Mouse (Mus musculus) brain, embryonic 18.5 days (tissue): ENCODE data around the gene Ndufa3.
"Not testable (repeated sequence)": the region's sequence is repeated elsewhere in the genome, so short reads cannot be mapped to it uniquely, and the experiment has no call there.

Experiments
- DNase-seq: peaks from one replicate; pipeline ENCODE4 v3.0.0-alpha.2; 2012; ENCODE audit warnings: low read depth, low spot score

Ndufa3 gene

GRCm38 (mm10) chr7:3617242-3617995 is at the start of gene Ndufa3:
Gene Ndufa3, plus strand, starts transcription at chr7:3617373.
- peak; percentile 88 for DNase-seq

- DNase-seq = no peak
These were observed 47.4 kb upstream of the Ndufa3 start for GRCm38 (mm10) chr7:3569725-3570124.

GRCm38 (mm10) chr7:3570580-3570979 is 46.6 kb upstream of the Ndufa3 start:
- DNase-seq = not testable (repeated sequence)

GRCm38 (mm10) chr7:3571847-3572246 is 45.3 kb upstream of the Ndufa3 start:
- DNase-seq = no peak

GRCm38 (mm10) chr7:3574216-3574615 is 43.0 kb upstream of the Ndufa3 start:
- no peak for DNase-seq

- DNase-seq = no peak
These were observed 40.6 kb upstream of the Ndufa3 start for GRCm38 (mm10) chr7:3576354-3577124.

GRCm38 (mm10) chr7:3578196-3578595 is 39.0 kb upstream of the Ndufa3 start:
- no peak for DNase-seq

GRCm38 (mm10) chr7:3578952-3579546 is 38.1 kb upstream of the Ndufa3 start:
- no peak for DNase-seq

GRCm38 (mm10) chr7:3580029-3580428 is 37.1 kb upstream of the Ndufa3 start:
- DNase-seq = no peak

- no peak for DNase-seq
These were observed 31.4 kb upstream of the Ndufa3 start for GRCm38 (mm10) chr7:3585763-3586162.

GRCm38 (mm10) chr7:3586255-3586654 is 30.9 kb upstream of the Ndufa3 start:
- no peak for DNase-seq

- DNase-seq = no peak
These were observed 29.9 kb upstream of the Ndufa3 start for GRCm38 (mm10) chr7:3587292-3587691.

- no peak for DNase-seq
These were observed 26.6 kb upstream of the Ndufa3 start for GRCm38 (mm10) chr7:3590550-3590949.

- no peak for DNase-seq
These were observed 25.6 kb upstream of the Ndufa3 start for GRCm38 (mm10) chr7:3591534-3591933.

- DNase-seq = no peak
These were observed 23.3 kb upstream of the Ndufa3 start for GRCm38 (mm10) chr7:3593855-3594254.

- DNase-seq = no peak
These were observed 22.5 kb upstream of the Ndufa3 start for GRCm38 (mm10) chr7:3594686-3595085.

GRCm38 (mm10) chr7:3595146-3595545 is 22.0 kb upstream of the Ndufa3 start:
- DNase-seq = no peak

- DNase-seq = not testable (repeated sequence)
These were observed 19.4 kb upstream of the Ndufa3 start for GRCm38 (mm10) chr7:3597755-3598154.

GRCm38 (mm10) chr7:3601119-3601518 is 16.1 kb upstream of the Ndufa3 start:
- no peak for DNase-seq

GRCm38 (mm10) chr7:3606798-3607197 is 10.4 kb upstream of the Ndufa3 start:
- DNase-seq = no peak

- DNase-seq = no peak
These were observed 9.8 kb upstream of the Ndufa3 start for GRCm38 (mm10) chr7:3607391-3607790.

- DNase-seq = no peak
These were observed 8.5 kb upstream of the Ndufa3 start for GRCm38 (mm10) chr7:3608668-3609067.

GRCm38 (mm10) chr7:3609082-3609481 is 8.1 kb upstream of the Ndufa3 start:
- no peak for DNase-seq
